Mouse (Mus musculus) adrenal gland (tissue): Measurements from ENCODE around the gene Fam102a.

ENCODE experiments used
- intact Hi-C: fragments of 180-260 bp; cut with DNase I; formaldehyde crosslinking; loops from one replicate; pipeline ENCODE4 v1.15.1; 2025

Fam102a gene

GRCm38 (mm10) chr2:32604631-32605030, 69.5 kb downstream of the Fam102a start:
- intact Hi-C loops: no loop called here

GRCm38 (mm10) chr2:32606161-32607142, 71.3 kb downstream of the Fam102a start:
- intact Hi-C loops: no loop called here

- intact Hi-C loops: no loop called here
Observed at GRCm38 (mm10) chr2:32607262-32607947, 72.3 kb downstream of the Fam102a start.

- intact Hi-C loops: no loop called here
Observed at GRCm38 (mm10) chr2:32608141-32608777, 73.1 kb downstream of the Fam102a start.

GRCm38 (mm10) chr2:32608778-32609435, 73.8 kb downstream of the Fam102a start:
- intact Hi-C loops: no loop called here

GRCm38 (mm10) chr2:32610610-32611229, 75.6 kb downstream of the Fam102a start:
- intact Hi-C loops: loop anchor here (5.0 kb wide), 1 partner anchor 33 kb away; the partner anchor contains the start of gene 9430097D07Rik

GRCm38 (mm10) chr2:32612274-32612673, 77.1 kb downstream of the Fam102a start:
- intact Hi-C loops: loop anchor here (5.0 kb wide), 1 partner anchor 35 kb away; the partner anchor contains the start of gene 9430097D07Rik

GRCm38 (mm10) chr2:32617109-32617508, 82.0 kb downstream of the Fam102a start:
- intact Hi-C loops: no loop called here

- intact Hi-C loops: no loop called here
Observed at GRCm38 (mm10) chr2:32617601-32618000, 82.5 kb downstream of the Fam102a start.

- intact Hi-C loops: no loop called here
Observed at GRCm38 (mm10) chr2:32618051-32618450, 82.9 kb downstream of the Fam102a start.
